In the genomic region with DNA sequence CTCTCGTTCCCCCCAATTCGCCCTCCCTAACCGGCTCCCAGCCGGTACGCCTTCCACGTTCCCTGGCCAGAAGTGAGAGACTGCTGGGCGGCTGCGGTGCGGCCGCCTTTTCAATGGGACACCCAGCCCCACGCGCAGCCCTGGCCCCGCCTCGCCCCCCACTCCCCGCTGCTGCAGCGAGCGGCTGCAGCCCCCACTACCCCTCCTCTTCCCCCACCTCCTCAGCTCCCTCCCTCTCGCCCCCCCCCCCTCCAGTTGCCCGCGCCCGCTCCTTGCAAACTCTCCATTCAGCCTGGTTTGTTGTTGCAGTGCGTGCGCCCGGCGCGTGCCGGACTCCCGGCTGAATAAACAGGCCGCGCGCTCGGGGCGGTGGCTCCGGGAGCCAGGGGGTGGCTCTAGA, we compare ENCODE assay signal across 8 mouse cellular contexts. TPM values are rescaled to one million over a fixed set of nuclear protein-coding genes. Genes with fewer than 3 reads are reported as not detected.
DNase-seq lines count a peak whose midpoint lies in the region; ATAC-seq and TF ChIP-seq lines count a peak whose summit lies in the region.

A gene (minus strand): TSS at position 85 of the 400 bp plus-strand sequence.

- ATAC-seq in heart, embryonic 11.5 days (replicated peaks; ENCODE audit: insufficient number of reproducible peaks, low FRiP score, low TSS enrichment) = no peak
- ATAC-seq in limb, embryonic 15.5 days (ENCODE audit: insufficient number of reproducible peaks, low FRiP score, low TSS enrichment, low read depth) = no peak
- ATAC-seq in stomach, embryonic 15.5 days (ENCODE audit: insufficient read depth, low FRiP score, low read depth) = peak; percentile 25

- peak within 1 kb of the TSS; percentile 39; the same call in 1 of the 2 replicates for H3K9ac ChIP-seq in heart, embryonic 11.5 days (ENCODE audit: low read depth, low read length)
- 0 out of 2 replicates have a peak within 1 kb of the TSS, but pooled peaks have one; percentile 1 for H3K9ac ChIP-seq in limb, embryonic 15.5 days
- H3K9ac ChIP-seq in stomach, embryonic 15.5 days = peak within 1 kb of the TSS; percentile 16; the same call in 1 of the 2 replicates

- 0 out of 2 replicates have a peak, but pooled peaks cover 3% of the 10 kb centered on the region for H3K9me3 ChIP-seq in heart, embryonic 11.5 days (replicated peaks; ENCODE audit: control insufficient read depth, low read length)
- no peaks in the 10 kb centered on the region; the same call in 1 of the 2 replicates for H3K9me3 ChIP-seq in limb, embryonic 15.5 days
- H3K9me3 ChIP-seq in stomach, embryonic 15.5 days = no peaks in the 10 kb centered on the region

- no peak for TF ChIP-seq CTCF in embryonic fibroblast, embryonic 13.5 days (IDR thresholded peaks at IDR 0.05; ENCODE audit: borderline replicate concordance, insufficient read depth, low read length)

- 0% methylated on average over 28 of the region's 34 CpGs for WGBS in heart, embryonic 11.5 days (ENCODE audit: insufficient replicate concordance)
- WGBS in limb, embryonic 15.5 days = under 1% methylated on average over 28 of the region's 34 CpGs
- under 1% methylated on average over 31 of the region's 34 CpGs for WGBS in stomach, embryonic 15.5 days

- no peak for DNase-seq in heart, postnatal 36 days
- DNase-seq in ES-CJ7 (ENCODE audit: low read depth, low spot score) = peak; percentile 27
- no peak for DNase-seq in layer of hippocampus, adult 18-20 months (ENCODE audit: low spot score in 2 of 2)
- DNase-seq in urinary bladder, adult 18-20 months (ENCODE audit: low spot score in 2 of 2) = no peak

- H3K4me1 ChIP-seq in heart, embryonic 11.5 days (ENCODE audit: control insufficient read depth, insufficient read depth, low read length) = peaks cover 3% of the 10 kb centered on the region; the same call in 1 of the 2 replicates
- H3K4me1 ChIP-seq in embryonic fibroblast, embryonic 13.5 days (ENCODE audit: control insufficient read depth, insufficient read depth, low read length) = no peaks in the 10 kb centered on the region
- H3K4me1 ChIP-seq in limb, embryonic 15.5 days = peaks cover 30% of the 10 kb centered on the region
- H3K4me1 ChIP-seq in stomach, embryonic 15.5 days = peaks cover 15% of the 10 kb centered on the region

- intact Hi-C loops in heart, postnatal 36 days (cut with DNase I) = no loop called here

- peaks cover 78% of the 10 kb centered on the region for H3K27me3 ChIP-seq in heart, embryonic 11.5 days (ENCODE audit: control insufficient read depth, insufficient read depth, low read length)
- H3K27me3 ChIP-seq in limb, embryonic 15.5 days = peaks cover 87% of the 10 kb centered on the region
- peaks cover 86% of the 10 kb centered on the region for H3K27me3 ChIP-seq in stomach, embryonic 15.5 days (replicated peaks)

- H3K36me3 ChIP-seq in heart, embryonic 11.5 days (ENCODE audit: control insufficient read depth, insufficient read depth, low read length) = no peaks in the 10 kb centered on the region
- no peaks in the 10 kb centered on the region for H3K36me3 ChIP-seq in limb, embryonic 15.5 days
- H3K36me3 ChIP-seq in stomach, embryonic 15.5 days = no peaks in the 10 kb centered on the region

- peak within 1 kb of the TSS; percentile 70 for H3K4me3 ChIP-seq in heart, embryonic 11.5 days (ENCODE audit: low read depth, low read length)
- H3K4me3 ChIP-seq in embryonic fibroblast, embryonic 13.5 days (ENCODE audit: insufficient read depth, low read length) = peak within 1 kb of the TSS; percentile 55
- peak within 1 kb of the TSS; percentile 55 for H3K4me3 ChIP-seq in limb, embryonic 15.5 days
- peak within 1 kb of the TSS; percentile 56 for H3K4me3 ChIP-seq in stomach, embryonic 15.5 days (replicated peaks)

- no peak for TF ChIP-seq POLR2A in embryonic fibroblast, embryonic 13.5 days (IDR thresholded peaks at IDR 0.05; ENCODE audit: low read depth, low read length)

- H3K27ac ChIP-seq in heart, embryonic 11.5 days (ENCODE audit: low read depth, low read length) = no peak within 1 kb of the TSS
- no peak within 1 kb of the TSS for H3K27ac ChIP-seq in embryonic fibroblast, embryonic 13.5 days (ENCODE audit: insufficient read depth, low read length)
- H3K27ac ChIP-seq in limb, embryonic 15.5 days = no peak within 1 kb of the TSS
- peak within 1 kb of the TSS; percentile 18; the same call in 1 of the 2 replicates for H3K27ac ChIP-seq in stomach, embryonic 15.5 days

- peak within 1 kb of the TSS; percentile 99 for H3K4me2 ChIP-seq in heart, embryonic 11.5 days
- peak within 1 kb of the TSS; percentile 99 for H3K4me2 ChIP-seq in limb, embryonic 15.5 days
- peak within 1 kb of the TSS; percentile 99 for H3K4me2 ChIP-seq in stomach, embryonic 15.5 days

RNA-seq across cellular contexts. Expression of the gene that starts here (rescaled TPM):
- 0.11 and 0.20 TPM in 2 replicates for polyA plus RNA-seq in heart, embryonic 11.5 days (2014; fragmentation: Nextera tagmentation; extraction: Ambion mirVana)
- not detected for total RNA-seq in heart, postnatal 36 days (2021)
- polyA plus RNA-seq in embryonic fibroblast, embryonic 13.5 days (2011; ENCODE audit: insufficient read length, low read depth, missing spikeins) = not detected in 2 replicates
- 0.19 and 0.36 TPM in 2 replicates for polyA plus RNA-seq in limb, embryonic 15.5 days (2015; fragmentation: Nextera tagmentation; extraction: Ambion mirVana)
- 7.6 and 9.0 TPM in 2 replicates for polyA plus RNA-seq in stomach, embryonic 15.5 days (2015; fragmentation: Nextera tagmentation; extraction: Ambion mirVana)
- total RNA-seq in layer of hippocampus, adult 18-20 months (2021) = 1 to 10 TPM; 4.6 to 6.6 TPM

Comparison
In these comparisons a context has a peak if more than half of its experiments do, and no peak if none do; other contexts are left out.
1. RNA of the gene that starts here (total RNA-seq): 4.6 to 6.6 TPM in layer of hippocampus, adult 18-20 months; not detected in heart, postnatal 36 days; every median in the first group is over 4 times any median in the second.
2. Peak in every context shown above with its lines, with median percentiles within 50 percentile points of each other: H3K4me2 ChIP-seq, H3K4me3 ChIP-seq and H3K9ac ChIP-seq.